Mouse (Mus musculus) megakaryocyte, embryonic 14.5 days (primary cell): ENCODE results near the gene Gm8947. TPM values are rescaled to one million over a fixed set of nuclear protein-coding genes. Genes with fewer than 3 reads are reported as not detected.
"Not testable (repeated sequence)": the region's sequence is repeated elsewhere in the genome, so short reads cannot be mapped to it uniquely, and the experiment has no call there.

ENCODE experiments used
- H3K27me3 ChIP-seq: replicated peaks from 2 replicates; pipeline ENCODE3; 2012; ENCODE audit warnings: inconsistent platforms
- H3K36me3 ChIP-seq: replicated peaks from 2 replicates; pipeline ENCODE3; 2012; ENCODE audit warnings: low read length, inconsistent platforms, mixed read lengths
- H3K4me1 ChIP-seq: 2 replicates; pipeline ENCODE4 v1.6.1; 2012; ENCODE audit warnings: inconsistent platforms
- H3K4me3 ChIP-seq: replicated peaks from 2 replicates; pipeline ENCODE3; 2012; ENCODE audit warnings: moderate library complexity, mild to moderate bottlenecking, inconsistent platforms
- H3K9me3 ChIP-seq: 2 replicates; pipeline ENCODE4 v1.6.1; 2012; ENCODE audit warnings: inconsistent platforms
- FLI1 ChIP-seq: IDR thresholded peaks from 2 replicates; pipeline ENCODE4 v1.6.1; 2012; ENCODE audit warnings: low read length, inconsistent platforms, mixed read lengths
- GATA1 ChIP-seq: IDR thresholded peaks from 3 replicates; pipeline ENCODE4 v1.6.1; 2012; ENCODE audit warnings: mixed read lengths, low read length, inconsistent platforms, borderline replicate concordance
- polyA plus RNA-seq: library from polyadenylated mRNA; stranded (reverse); fragments of >175 nt; gene quantifications from 2 replicates; pipeline ENCODE4 v1.2.3, GENCODE M21; 2012; ENCODE audit warnings: low replicate concordance; ENCODE audit not compliant: insufficient read depth

Gene Gm8947
- polyA plus RNA-seq, 1 experiment: not detected

GRCm38 (mm10) chr1:151211666-151212065, 19.5 kb downstream of the Gm8947 start:
- H3K36me3 ChIP-seq, H3K9me3 ChIP-seq, H3K4me3 ChIP-seq, H3K27me3 ChIP-seq: not testable (repeated sequence)
- H3K4me1 ChIP-seq: peaks cover 21% of the 10 kb centered on the region

GRCm38 (mm10) chr1:151214862-151215261, 22.7 kb downstream of the Gm8947 start:
- Histone ChIP-seq H3K27me3 (peaks cover 3% of the 10 kb centered on the region), H3K9me3 (no peaks in the 10 kb centered on the region)

GRCm38 (mm10) chr1:151215985-151216384, 23.8 kb downstream of the Gm8947 start:
- Histone ChIP-seq H3K4me3 (no peak overlapping the region), H3K27me3 (peaks cover 3% of the 10 kb centered on the region), H3K4me1 (peaks cover 24% of the 10 kb centered on the region), H3K36me3 (no peaks in the 10 kb centered on the region), H3K9me3 (no peaks in the 10 kb centered on the region)
- TF ChIP-seq GATA1 (no peak), FLI1 (no peak)

More at GRCm38 (mm10) chr1:151214862-151215261, 22.7 kb downstream of the Gm8947 start:
- Histone ChIP-seq H3K4me3 (no peak overlapping the region), H3K36me3 (no peaks in the 10 kb centered on the region), H3K4me1 (peaks cover 24% of the 10 kb centered on the region)
- TF ChIP-seq GATA1: no peak
- no peak for TF ChIP-seq FLI1

- Histone ChIP-seq H3K9me3 (no peaks in the 10 kb centered on the region), H3K27me3 (peaks cover 3% of the 10 kb centered on the region), H3K4me1 (peaks cover 24% of the 10 kb centered on the region), H3K4me3 (no peak overlapping the region), H3K36me3 (no peaks in the 10 kb centered on the region)
- TF ChIP-seq GATA1: no peak
- TF ChIP-seq FLI1: no peak
These were observed 24.2 kb downstream of the Gm8947 start for GRCm38 (mm10) chr1:151216417-151216816.

- Histone ChIP-seq H3K27me3 (no peaks in the 10 kb centered on the region), H3K9me3 (no peaks in the 10 kb centered on the region), H3K36me3 (no peaks in the 10 kb centered on the region), H3K4me3 (no peak overlapping the region), H3K4me1 (peaks cover 24% of the 10 kb centered on the region)
- TF ChIP-seq FLI1 (no peak), GATA1 (no peak)
These were observed 26.9 kb downstream of the Gm8947 start for GRCm38 (mm10) chr1:151219045-151219444.

GRCm38 (mm10) chr1:151220098-151220497, 27.9 kb downstream of the Gm8947 start:
- Histone ChIP-seq H3K36me3 (no peaks in the 10 kb centered on the region), H3K9me3 (no peaks in the 10 kb centered on the region), H3K27me3 (no peaks in the 10 kb centered on the region), H3K4me1 (peaks cover 17% of the 10 kb centered on the region), H3K4me3 (no peak overlapping the region)
- no peak for TF ChIP-seq FLI1
- TF ChIP-seq GATA1: no peak

- no peak overlapping the region for H3K4me3 ChIP-seq
- H3K9me3 ChIP-seq: no peaks in the 10 kb centered on the region
- H3K36me3 ChIP-seq: no peaks in the 10 kb centered on the region
- no peaks in the 10 kb centered on the region for H3K27me3 ChIP-seq
- TF ChIP-seq FLI1: no peak
- TF ChIP-seq GATA1: no peak
- H3K4me1 ChIP-seq: 0 out of 2 replicates have a peak, but pooled peaks cover 7% of the 10 kb centered on the region
These were observed 30.5 kb downstream of the Gm8947 start for GRCm38 (mm10) chr1:151222561-151223267.

- H3K27me3 ChIP-seq: no peaks in the 10 kb centered on the region
- no peak for TF ChIP-seq GATA1
- no peak for TF ChIP-seq FLI1
- no peaks in the 10 kb centered on the region for H3K36me3 ChIP-seq
- no peaks in the 10 kb centered on the region for H3K9me3 ChIP-seq
- H3K4me3 ChIP-seq: no peak overlapping the region
- 0 out of 2 replicates have a peak, but pooled peaks cover 5% of the 10 kb centered on the region for H3K4me1 ChIP-seq
These were observed 31.2 kb downstream of the Gm8947 start for GRCm38 (mm10) chr1:151223377-151223776.

- Histone ChIP-seq H3K4me3 (no peak overlapping the region), H3K27me3 (no peaks in the 10 kb centered on the region), H3K4me1 (0 out of 2 replicates have a peak, but pooled peaks cover 5% of the 10 kb centered on the region), H3K36me3 (no peaks in the 10 kb centered on the region), H3K9me3 (no peaks in the 10 kb centered on the region)
- no peak for TF ChIP-seq FLI1
- no peak for TF ChIP-seq GATA1
These were observed 32.4 kb downstream of the Gm8947 start for GRCm38 (mm10) chr1:151224536-151224935.

- Histone ChIP-seq H3K9me3 (no peaks in the 10 kb centered on the region), H3K4me1 (0 out of 2 replicates have a peak, but pooled peaks cover 5% of the 10 kb centered on the region), H3K27me3 (no peaks in the 10 kb centered on the region), H3K4me3 (no peak overlapping the region), H3K36me3 (no peaks in the 10 kb centered on the region)
- no peak for TF ChIP-seq FLI1
- TF ChIP-seq GATA1: no peak
These were observed 35.3 kb downstream of the Gm8947 start for GRCm38 (mm10) chr1:151227506-151227905.

- no peaks in the 10 kb centered on the region for H3K27me3 ChIP-seq
- H3K4me1 ChIP-seq: 0 out of 2 replicates have a peak, but pooled peaks cover 5% of the 10 kb centered on the region
- H3K9me3 ChIP-seq: no peaks in the 10 kb centered on the region
- TF ChIP-seq GATA1 (no peak), FLI1 (no peak)
- no peaks in the 10 kb centered on the region for H3K36me3 ChIP-seq
- H3K4me3 ChIP-seq: no peak overlapping the region
These were observed 36.3 kb downstream of the Gm8947 start for GRCm38 (mm10) chr1:151228320-151228989.
